Mouse (Mus musculus): Measurements from ENCODE around the gene 4921511C20Rik.

The 4921511C20Rik gene

DNA sequence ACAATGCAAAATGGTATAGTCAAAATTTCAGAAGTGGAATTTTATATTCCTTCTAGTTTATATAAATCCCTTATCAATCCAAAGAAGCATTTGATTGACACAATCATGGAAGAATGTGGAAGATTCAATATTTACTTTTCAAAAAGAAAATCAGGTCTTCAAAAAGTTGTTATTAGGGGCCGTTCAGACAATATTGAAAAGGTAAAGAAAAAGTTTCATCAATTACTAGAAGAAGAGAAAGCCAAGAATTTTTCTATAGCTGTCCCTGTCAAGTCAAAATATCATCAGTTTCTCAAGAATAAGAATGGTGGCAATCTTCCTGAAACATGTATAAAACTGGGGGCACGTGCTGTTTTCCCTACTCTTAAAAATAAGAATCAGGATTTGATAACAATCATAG, at the start of gene 4921511C20Rik:
Gene 4921511C20Rik (plus strand): TSS at position 301 of the 400 bp plus-strand sequence.
- DNase-seq (ENCODE audit: low spot score in 2 of 2), result no peak
